ENCODE assay signal across 8 mouse cellular contexts in genomic region chrX:112370577-112371410, GRCm38 (mm10). TPM values are rescaled to one million over a fixed set of nuclear protein-coding genes. Genes with fewer than 3 reads are reported as not detected.
DNase-seq lines count a peak whose midpoint lies in the region; TF ChIP-seq lines count a peak whose summit lies in the region.
"Not testable (repeated sequence)": the region's sequence is repeated elsewhere in the genome, so short reads cannot be mapped to it uniquely, and the experiment has no call there.

No protein-coding gene starts in this region.

- intact Hi-C loops in left cerebral cortex, adult 2 months (cut with DNase I), result not testable (repeated sequence)

- not testable (repeated sequence) for H3K4me3 ChIP-seq in left cerebral cortex, adult 2 months

- peak; percentile 56 for DNase-seq in adipocyte (ENCODE audit: low spot score)
- DNase-seq in embryo, embryonic 9.5 days (ENCODE audit: extremely low spot score), result peak; percentile 37
- peak; percentile 27 to 43 for DNase-seq in gastrocnemius, postnatal 4 days (ENCODE audit: low spot score in 2 of 2)
- peak; percentile 60 for DNase-seq in induced T-regulatory cell, adult 2 months (ENCODE audit: low read depth)
- DNase-seq in left cerebral cortex, adult 2 months (ENCODE audit: extremely low spot score in 1 of 2, low spot score in 2 of 2), result peak; percentile 17 to 39
- peak; percentile 6 for DNase-seq in lung, postnatal 36 days
- peak; percentile 51 for DNase-seq in retina, postnatal 1 day
- DNase-seq in urinary bladder, postnatal 10 days (ENCODE audit: low spot score), result peak; percentile 14

- H3K27ac ChIP-seq in left cerebral cortex, adult 2 months, result not testable (repeated sequence)

- TF ChIP-seq CTCF in left cerebral cortex, adult 2 months (IDR thresholded peaks at IDR 0.05), result not testable (repeated sequence)

RNA-seq across cellular contexts. Expression of gene Satl1, which starts 35.8 kb away (rescaled TPM):
- total RNA-seq in gastrocnemius, postnatal 4 days (2021), result not detected
- total RNA-seq in left cerebral cortex, adult 2 months (2021), result not detected

RNA-seq across cellular contexts. Expression of gene Apool, which starts 59.7 kb away (rescaled TPM):
- total RNA-seq in gastrocnemius, postnatal 4 days (2021), result 10 to 100 TPM; 84.0 to 90.9 TPM
- 1 to 10 TPM; 4.9 to 6.0 TPM for total RNA-seq in left cerebral cortex, adult 2 months (2021)

Comparison
In these comparisons a context has a peak if more than half of its experiments do, and no peak if none do; other contexts are left out.
1. DNase-seq: peak in every context shown above with its lines; median percentile 60 in induced T-regulatory cell, adult 2 months; 56 in adipocyte; 51 in retina, postnatal 1 day; 37 in embryo, embryonic 9.5 days; 35 in gastrocnemius, postnatal 4 days; 28 in left cerebral cortex, adult 2 months; 14 in urinary bladder, postnatal 10 days; 6 in lung, postnatal 36 days.
2. RNA of gene Apool, which starts 59.7 kb away (total RNA-seq): 84.0 to 90.9 TPM in gastrocnemius, postnatal 4 days; 4.9 to 6.0 TPM in left cerebral cortex, adult 2 months; every median in the first group is over 10 times any median in the second.